Mouse (Mus musculus) induced T-regulatory cell, adult 2 months (primary cell): Measurements from ENCODE around the gene Gm5089.

Experiments used
- DNase-seq: peaks from one replicate; pipeline ENCODE4 v3.0.0-alpha.2; 2012; ENCODE audit warnings: low read depth

The Gm5089 gene

DNA sequence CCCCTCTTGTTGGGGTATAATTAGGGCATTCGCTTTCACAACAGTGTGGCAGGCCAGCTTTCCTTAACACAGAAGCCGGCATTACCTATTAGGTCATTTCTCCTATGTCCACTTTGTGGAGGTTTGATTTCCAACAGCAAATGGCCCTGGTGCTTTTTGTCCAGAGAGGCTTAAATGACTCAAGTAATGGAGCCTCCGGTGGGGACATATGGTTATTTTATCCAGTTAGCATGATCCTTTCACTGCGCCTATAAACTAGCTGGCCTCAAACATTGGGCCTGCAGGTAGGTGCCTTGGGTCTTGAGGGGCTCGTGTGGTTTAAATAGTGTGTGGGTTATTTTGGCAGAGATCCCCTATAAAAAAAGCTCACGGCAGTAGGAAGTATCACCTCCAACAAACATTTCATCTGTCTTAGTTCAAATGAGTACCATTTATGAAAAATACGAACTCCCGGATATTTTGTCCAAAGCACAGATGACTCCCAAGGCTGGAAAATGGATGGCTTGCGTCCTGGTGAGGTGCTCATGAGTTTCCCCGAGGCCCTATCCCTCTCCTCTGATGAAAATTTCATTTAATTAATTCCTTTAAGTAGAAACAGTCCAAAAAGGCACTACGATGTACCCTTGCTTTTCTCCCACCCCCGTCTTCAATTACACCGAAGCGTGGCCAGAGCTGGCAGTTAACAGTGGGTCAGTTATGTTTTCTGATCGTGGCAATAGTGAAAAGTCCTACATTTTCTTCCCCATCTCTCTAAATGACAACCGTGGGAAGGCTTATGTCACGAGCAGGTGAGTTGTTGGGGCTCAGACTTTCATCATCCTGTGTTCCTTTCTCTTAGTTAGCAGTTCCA lies 64.4 kb downstream of the Gm5089 start:
- no peak for DNase-seq

GRCm38 (mm10) chr14:122385758-122386157 lies 65.2 kb downstream of the Gm5089 start:
- no peak for DNase-seq

GRCm38 (mm10) chr14:122385238-122385534 lies 65.7 kb downstream of the Gm5089 start:
- no peak for DNase-seq
